Mouse (Mus musculus): Measurements from ENCODE around the gene Sept10. TPM values are rescaled to one million over a fixed set of nuclear protein-coding genes. Genes with fewer than 3 reads are reported as not detected.

Sept10 gene
- polyA plus RNA-seq, 1 experiment from 2014 or later: 11.6 TPM

- ATAC-seq (no peak), DNase-seq (no peak)
- 56% methylated on average over 8 of the region's 8 CpGs for WGBS (ENCODE audit: insufficient replicate concordance)
- TF ChIP-seq EP300 (IDR thresholded peaks at IDR 0.05; ENCODE audit: low read depth): no peak
- TF ChIP-seq CTCF (IDR thresholded peaks at IDR 0.05; ENCODE audit: low read depth): no peak
- no peaks in the 10 kb centered on the region for H3K9me3 ChIP-seq (ENCODE audit: low read length)
- no peak overlapping the region for H3K27ac ChIP-seq (ENCODE audit: low read depth)
- H3K36me3 ChIP-seq (replicated peaks; ENCODE audit: insufficient read depth, low read length): no peaks in the 10 kb centered on the region
- no peak overlapping the region for H3K4me3 ChIP-seq (ENCODE audit: low read depth, low read length)
- no peak overlapping the region for H3K9ac ChIP-seq (replicated peaks)
- H3K4me2 ChIP-seq (ENCODE audit: low read depth, low read length): no peak overlapping the region
- H3K4me1 ChIP-seq (ENCODE audit: insufficient read depth): no peaks in the 10 kb centered on the region
- no peaks in the 10 kb centered on the region for H3K27me3 ChIP-seq (ENCODE audit: insufficient read depth, low read length)
Observed at GRCm38 (mm10) chr10:59252396-59252795, 30.7 kb upstream of the Sept10 start.

- no peak overlapping the region for H3K27ac ChIP-seq (ENCODE audit: low read depth)
- ATAC-seq (no peak), DNase-seq (no peak)
- H3K9ac ChIP-seq (replicated peaks): no peak overlapping the region
- H3K9me3 ChIP-seq (ENCODE audit: low read length): no peaks in the 10 kb centered on the region
- no peaks in the 10 kb centered on the region for H3K4me1 ChIP-seq (ENCODE audit: insufficient read depth)
- H3K4me2 ChIP-seq (ENCODE audit: low read depth, low read length): no peak overlapping the region
- no peaks in the 10 kb centered on the region for H3K27me3 ChIP-seq (ENCODE audit: insufficient read depth, low read length)
- no peak overlapping the region for H3K4me3 ChIP-seq (ENCODE audit: low read depth, low read length)
- no peak for TF ChIP-seq CTCF (IDR thresholded peaks at IDR 0.05; ENCODE audit: low read depth)
- no peak for TF ChIP-seq EP300 (IDR thresholded peaks at IDR 0.05; ENCODE audit: low read depth)
- WGBS (ENCODE audit: insufficient replicate concordance): 36% methylated on average over 2 of the region's 2 CpGs
- H3K36me3 ChIP-seq (replicated peaks; ENCODE audit: insufficient read depth, low read length): no peaks in the 10 kb centered on the region
Observed at GRCm38 (mm10) chr10:59251980-59252379, 30.3 kb upstream of the Sept10 start.

- no peaks in the 10 kb centered on the region for H3K27me3 ChIP-seq (ENCODE audit: insufficient read depth, low read length)
- no peak overlapping the region for H3K4me3 ChIP-seq (ENCODE audit: low read depth, low read length)
- no peak overlapping the region for H3K27ac ChIP-seq (ENCODE audit: low read depth)
- ATAC-seq: no peak
- no peaks in the 10 kb centered on the region for H3K9me3 ChIP-seq (ENCODE audit: low read length)
- no peak overlapping the region for H3K9ac ChIP-seq (replicated peaks)
- WGBS (ENCODE audit: insufficient replicate concordance): 62% methylated on average over 2 of the region's 2 CpGs
- no peak for DNase-seq
- no peaks in the 10 kb centered on the region for H3K36me3 ChIP-seq (replicated peaks; ENCODE audit: insufficient read depth, low read length)
- H3K4me1 ChIP-seq (ENCODE audit: insufficient read depth): no peaks in the 10 kb centered on the region
- H3K4me2 ChIP-seq (ENCODE audit: low read depth, low read length): no peak overlapping the region
- TF ChIP-seq EP300 (IDR thresholded peaks at IDR 0.05; ENCODE audit: low read depth) (no peak), CTCF (IDR thresholded peaks at IDR 0.05; ENCODE audit: low read depth) (no peak)
Observed at GRCm38 (mm10) chr10:59250679-59251078, 29.0 kb upstream of the Sept10 start.

- Histone ChIP-seq H3K27me3 (ENCODE audit: insufficient read depth, low read length) (no peaks in the 10 kb centered on the region), H3K9ac (replicated peaks) (no peak overlapping the region), H3K4me1 (ENCODE audit: insufficient read depth) (no peaks in the 10 kb centered on the region), H3K9me3 (ENCODE audit: low read length) (no peaks in the 10 kb centered on the region), H3K4me3 (ENCODE audit: low read depth, low read length) (no peak overlapping the region), H3K4me2 (ENCODE audit: low read depth, low read length) (no peak overlapping the region), H3K36me3 (replicated peaks; ENCODE audit: insufficient read depth, low read length) (no peaks in the 10 kb centered on the region), H3K27ac (ENCODE audit: low read depth) (no peak overlapping the region)
- WGBS (ENCODE audit: insufficient replicate concordance): 74% methylated on average over 3 of the region's 3 CpGs
- DNase-seq (no peak), ATAC-seq (no peak)
- no peak for TF ChIP-seq CTCF (IDR thresholded peaks at IDR 0.05; ENCODE audit: low read depth)
- TF ChIP-seq EP300 (IDR thresholded peaks at IDR 0.05; ENCODE audit: low read depth): no peak
Observed at GRCm38 (mm10) chr10:59249531-59249930, 27.9 kb upstream of the Sept10 start.

GRCm38 (mm10) chr10:59241141-59241541, 19.5 kb upstream of the Sept10 start:
- H3K4me2 ChIP-seq (ENCODE audit: low read depth, low read length): no peak overlapping the region
- H3K4me1 ChIP-seq (ENCODE audit: insufficient read depth): peaks cover 9% of the 10 kb centered on the region; the same call in 1 of the 2 replicates
- DNase-seq (peak; percentile 59), ATAC-seq (peak; percentile 97)
- peak overlapping the region; percentile 30; the same call in 1 of the 2 replicates for H3K27ac ChIP-seq (ENCODE audit: low read depth)
- no peak overlapping the region for H3K9ac ChIP-seq (replicated peaks)
- peak; percentile 68 for TF ChIP-seq EP300 (IDR thresholded peaks at IDR 0.05; ENCODE audit: low read depth)
- peak; percentile 18 for TF ChIP-seq CTCF (IDR thresholded peaks at IDR 0.05; ENCODE audit: low read depth)
- no peaks in the 10 kb centered on the region for H3K9me3 ChIP-seq (ENCODE audit: low read length)
- no peaks in the 10 kb centered on the region for H3K36me3 ChIP-seq (replicated peaks; ENCODE audit: insufficient read depth, low read length)
- H3K27me3 ChIP-seq (ENCODE audit: insufficient read depth, low read length): no peaks in the 10 kb centered on the region
- H3K4me3 ChIP-seq (ENCODE audit: low read depth, low read length): no peak overlapping the region
- 52% methylated on average over 3 of the region's 3 CpGs for WGBS (ENCODE audit: insufficient replicate concordance)

- Histone ChIP-seq H3K27ac (ENCODE audit: low read depth) (no peak overlapping the region), H3K4me2 (ENCODE audit: low read depth, low read length) (no peak overlapping the region), H3K4me3 (ENCODE audit: low read depth, low read length) (no peak overlapping the region), H3K27me3 (ENCODE audit: insufficient read depth, low read length) (no peaks in the 10 kb centered on the region), H3K36me3 (replicated peaks; ENCODE audit: insufficient read depth, low read length) (no peaks in the 10 kb centered on the region), H3K9me3 (ENCODE audit: low read length) (no peaks in the 10 kb centered on the region), H3K9ac (replicated peaks) (no peak overlapping the region), H3K4me1 (ENCODE audit: insufficient read depth) (peaks cover 9% of the 10 kb centered on the region; the same call in 1 of the 2 replicates)
- TF ChIP-seq EP300 (IDR thresholded peaks at IDR 0.05; ENCODE audit: low read depth) (no peak), CTCF (IDR thresholded peaks at IDR 0.05; ENCODE audit: low read depth) (no peak)
- no peak for ATAC-seq
- DNase-seq: no peak
- 51% methylated on average over 3 of the region's 3 CpGs for WGBS (ENCODE audit: insufficient replicate concordance)
Observed at GRCm38 (mm10) chr10:59237757-59238156, 16.1 kb upstream of the Sept10 start.

GRCm38 (mm10) chr10:59236486-59236885, 14.8 kb upstream of the Sept10 start:
- ATAC-seq: no peak

More at GRCm38 (mm10) chr10:59236486-59236885, 14.8 kb upstream of the Sept10 start:
- H3K27me3 ChIP-seq (ENCODE audit: insufficient read depth, low read length): no peaks in the 10 kb centered on the region
- H3K9me3 ChIP-seq (ENCODE audit: low read length): no peaks in the 10 kb centered on the region
- H3K4me1 ChIP-seq (ENCODE audit: insufficient read depth): peaks cover 9% of the 10 kb centered on the region; the same call in 1 of the 2 replicates
- 55% methylated on average over 6 of the region's 6 CpGs for WGBS (ENCODE audit: insufficient replicate concordance)
- no peak overlapping the region for H3K4me2 ChIP-seq (ENCODE audit: low read depth, low read length)
- DNase-seq: peak; percentile 36
- no peak overlapping the region for H3K4me3 ChIP-seq (ENCODE audit: low read depth, low read length)
- TF ChIP-seq EP300 (IDR thresholded peaks at IDR 0.05; ENCODE audit: low read depth) (peak; percentile 14; the same call in 1 of the 2 replicates), CTCF (IDR thresholded peaks at IDR 0.05; ENCODE audit: low read depth) (no peak)
- H3K27ac ChIP-seq (ENCODE audit: low read depth): peak overlapping the region; percentile 44; the same call in 1 of the 2 replicates
- no peaks in the 10 kb centered on the region for H3K36me3 ChIP-seq (replicated peaks; ENCODE audit: insufficient read depth, low read length)
- no peak overlapping the region for H3K9ac ChIP-seq (replicated peaks)

Data from liver, postnatal 0 days (tissue).